Mouse (Mus musculus): Measurements from ENCODE around the gene Themis.

The Themis gene

GRCm38 (mm10) chr10:28668261-28668660 is at the start of gene Themis:
Gene Themis (plus strand): TSS chr10:28668360.
- no peak for DNase-seq (ENCODE audit: low read depth, low spot score)

- no peak for DNase-seq (ENCODE audit: low read depth, low spot score)
Observed at GRCm38 (mm10) chr10:28619415-28619814, 48.7 kb upstream of the Themis start.

- no peak for DNase-seq (ENCODE audit: low read depth, low spot score)
Observed at GRCm38 (mm10) chr10:28636096-28636495, 32.1 kb upstream of the Themis start.

- DNase-seq (ENCODE audit: low read depth, low spot score) = no peak
Observed at GRCm38 (mm10) chr10:28641887-28642286, 26.3 kb upstream of the Themis start.

GRCm38 (mm10) chr10:28647855-28648254 is 20.3 kb upstream of the Themis start:
- DNase-seq (ENCODE audit: low read depth, low spot score) = no peak

GRCm38 (mm10) chr10:28649109-28649899 is 18.9 kb upstream of the Themis start:
- DNase-seq (ENCODE audit: low read depth, low spot score) = no peak

GRCm38 (mm10) chr10:28649900-28650160 is 18.3 kb upstream of the Themis start:
- no peak for DNase-seq (ENCODE audit: low read depth, low spot score)

GRCm38 (mm10) chr10:28651910-28652309 is 16.2 kb upstream of the Themis start:
- DNase-seq (ENCODE audit: low read depth, low spot score) = no peak

- DNase-seq (ENCODE audit: low read depth, low spot score) = no peak
Observed at GRCm38 (mm10) chr10:28654733-28655132, 13.4 kb upstream of the Themis start.

GRCm38 (mm10) chr10:28665141-28665540 is 3.0 kb upstream of the Themis start:
- DNase-seq (ENCODE audit: low read depth, low spot score) = no peak

GRCm38 (mm10) chr10:28673931-28674330 is 5.8 kb downstream of the Themis start:
- no peak for DNase-seq (ENCODE audit: low read depth, low spot score)

GRCm38 (mm10) chr10:28675337-28675736 is 7.2 kb downstream of the Themis start:
- no peak for DNase-seq (ENCODE audit: low read depth, low spot score)

GRCm38 (mm10) chr10:28694981-28695380 is 26.8 kb downstream of the Themis start:
- DNase-seq (ENCODE audit: low read depth, low spot score) = no peak

- DNase-seq (ENCODE audit: low read depth, low spot score) = no peak
Observed at GRCm38 (mm10) chr10:28696032-28696431, 27.9 kb downstream of the Themis start.

- no peak for DNase-seq (ENCODE audit: low read depth, low spot score)
Observed at GRCm38 (mm10) chr10:28698175-28698574, 30.0 kb downstream of the Themis start.

- no peak for DNase-seq (ENCODE audit: low read depth, low spot score)
Observed at GRCm38 (mm10) chr10:28721828-28722227, 53.7 kb downstream of the Themis start.

GRCm38 (mm10) chr10:28723266-28723665 is 55.1 kb downstream of the Themis start:
- no peak for DNase-seq (ENCODE audit: low read depth, low spot score)

- no peak for DNase-seq (ENCODE audit: low read depth, low spot score)
Observed at GRCm38 (mm10) chr10:28730122-28730521, 62.0 kb downstream of the Themis start.

GRCm38 (mm10) chr10:28737953-28738352 is 69.8 kb downstream of the Themis start:
- DNase-seq (ENCODE audit: low read depth, low spot score) = no peak

GRCm38 (mm10) chr10:28746426-28746825 is 78.3 kb downstream of the Themis start:
- no peak for DNase-seq (ENCODE audit: low read depth, low spot score)

GRCm38 (mm10) chr10:28753321-28753720 is 85.2 kb downstream of the Themis start:
- DNase-seq (ENCODE audit: low read depth, low spot score) = no peak

GRCm38 (mm10) chr10:28754927-28755326 is 86.8 kb downstream of the Themis start:
- no peak for DNase-seq (ENCODE audit: low read depth, low spot score)

GRCm38 (mm10) chr10:28776777-28777402 is 108.7 kb downstream of the Themis start:
- DNase-seq (ENCODE audit: low read depth, low spot score) = no peak

Data from retina, adult 2 months (tissue).